Mouse (Mus musculus): ENCODE measurements at regions not wholly inside any gene's neighbourhood (a gene's known extent, or its start where the extent isn't known, plus 50 kb on each side); places are given as distances from the start of the nearest gene placed in this dataset.

- Histone ChIP-seq H3K9ac (replicated peaks; ENCODE audit: low read length, poor library complexity, severe bottlenecking) (no peak overlapping the region), H3K4me3 (ENCODE audit: low read depth, low read length) (no peak overlapping the region), H3K9me3 (ENCODE audit: low read length) (no peaks in the 10 kb centered on the region), H3K4me2 (ENCODE audit: low read depth, low read length, poor library complexity, severe bottlenecking) (no peak overlapping the region), H3K36me3 (ENCODE audit: insufficient read depth, low read length) (no peaks in the 10 kb centered on the region), H3K27me3 (ENCODE audit: insufficient read depth, low read length) (no peaks in the 10 kb centered on the region), H3K27ac (ENCODE audit: low read depth, low read length) (no peak overlapping the region), H3K4me1 (ENCODE audit: insufficient read depth, low read length) (no peaks in the 10 kb centered on the region)
- TF ChIP-seq CTCF (IDR thresholded peaks at IDR 0.05): no peak
- WGBS: 70% methylated on average over 3 of the region's 3 CpGs
- ATAC-seq (ENCODE audit: low FRiP score): no peak
- no peak for DNase-seq (ENCODE audit: low spot score)
Measured at GRCm38 (mm10) chr3:99815115-99815514, 70.1 kb upstream of the Spag17 start.

DNA sequence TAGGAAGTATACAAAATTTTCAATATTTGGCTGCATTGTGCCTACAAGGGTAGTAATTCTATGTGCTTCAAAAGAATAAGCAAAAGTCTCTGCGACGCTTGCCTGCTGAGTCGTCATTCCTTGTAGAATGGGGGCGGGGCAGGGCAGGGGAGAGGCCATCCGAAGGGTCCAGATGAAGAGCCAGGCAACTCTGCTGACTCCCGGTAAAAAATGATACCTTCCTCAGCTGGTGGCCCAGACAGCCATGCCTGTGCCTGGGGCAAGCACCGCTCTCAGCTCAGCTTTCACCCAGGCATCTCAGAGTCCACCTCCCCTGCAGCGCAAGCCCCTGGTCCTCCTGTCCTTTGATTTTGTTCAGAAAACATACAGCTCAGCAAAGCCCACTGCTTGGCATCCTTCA, 67.2 kb upstream of the Spag17 start:
- no peak for TF ChIP-seq CTCF (IDR thresholded peaks at IDR 0.05)
- Histone ChIP-seq H3K4me1 (ENCODE audit: insufficient read depth, low read length) (no peaks in the 10 kb centered on the region), H3K36me3 (ENCODE audit: insufficient read depth, low read length) (no peaks in the 10 kb centered on the region), H3K9ac (replicated peaks; ENCODE audit: low read length, poor library complexity, severe bottlenecking) (no peak overlapping the region), H3K9me3 (ENCODE audit: low read length) (no peaks in the 10 kb centered on the region), H3K4me3 (ENCODE audit: low read depth, low read length) (no peak overlapping the region), H3K27ac (ENCODE audit: low read depth, low read length) (no peak overlapping the region), H3K4me2 (ENCODE audit: low read depth, low read length, poor library complexity, severe bottlenecking) (no peak overlapping the region), H3K27me3 (ENCODE audit: insufficient read depth, low read length) (no peaks in the 10 kb centered on the region)
- DNase-seq (ENCODE audit: low spot score) (no peak), ATAC-seq (ENCODE audit: low FRiP score) (0 out of 2 replicates have a peak, but pooled peaks have one; percentile 21)
- WGBS: 50% methylated on average over 8 of the region's 8 CpGs

GRCm38 (mm10) chr3:99822735-99823134, 62.5 kb upstream of the Spag17 start:
- Histone ChIP-seq H3K36me3 (ENCODE audit: insufficient read depth, low read length) (no peaks in the 10 kb centered on the region), H3K4me1 (ENCODE audit: insufficient read depth, low read length) (no peaks in the 10 kb centered on the region), H3K9ac (replicated peaks; ENCODE audit: low read length, poor library complexity, severe bottlenecking) (no peak overlapping the region), H3K9me3 (ENCODE audit: low read length) (no peaks in the 10 kb centered on the region), H3K4me3 (ENCODE audit: low read depth, low read length) (no peak overlapping the region), H3K27me3 (ENCODE audit: insufficient read depth, low read length) (no peaks in the 10 kb centered on the region), H3K4me2 (ENCODE audit: low read depth, low read length, poor library complexity, severe bottlenecking) (no peak overlapping the region), H3K27ac (ENCODE audit: low read depth, low read length) (no peak overlapping the region)
- 81% methylated on average over 5 of the region's 5 CpGs for WGBS
- no peak for ATAC-seq (ENCODE audit: low FRiP score)
- no peak for TF ChIP-seq CTCF (IDR thresholded peaks at IDR 0.05)
- no peak for DNase-seq (ENCODE audit: low spot score)

GRCm38 (mm10) chr3:99823256-99823655, 62.0 kb upstream of the Spag17 start:
- Histone ChIP-seq H3K9me3 (ENCODE audit: low read length) (no peaks in the 10 kb centered on the region), H3K27me3 (ENCODE audit: insufficient read depth, low read length) (no peaks in the 10 kb centered on the region), H3K4me2 (ENCODE audit: low read depth, low read length, poor library complexity, severe bottlenecking) (no peak overlapping the region), H3K4me1 (ENCODE audit: insufficient read depth, low read length) (no peaks in the 10 kb centered on the region), H3K27ac (ENCODE audit: low read depth, low read length) (no peak overlapping the region), H3K4me3 (ENCODE audit: low read depth, low read length) (no peak overlapping the region), H3K36me3 (ENCODE audit: insufficient read depth, low read length) (no peaks in the 10 kb centered on the region), H3K9ac (replicated peaks; ENCODE audit: low read length, poor library complexity, severe bottlenecking) (no peak overlapping the region)
- ATAC-seq (ENCODE audit: low FRiP score) (no peak), DNase-seq (ENCODE audit: low spot score) (no peak)
- TF ChIP-seq CTCF (IDR thresholded peaks at IDR 0.05): no peak
- 90% methylated on average over 3 of the region's 3 CpGs for WGBS
